Comparison of ENCODE assay signal across 15 mouse cellular contexts in genomic region chr1:35469185-35469753, GRCm38 (mm10).
DNase-seq lines count a peak whose midpoint lies in the region; ATAC-seq and TF ChIP-seq lines count a peak whose summit lies in the region.
"Had no signal": no experiment of that assay in that cellular context is flagged by ENCODE, and none has a peak within 500 bp of the region (broad histone marks: within the 10 kb centered on the region; RNA-seq: fewer than 3 reads in every experiment).

No protein-coding gene starts in this region.

- no peak overlapping the region for H3K27ac ChIP-seq in lung, postnatal 0 days (ENCODE audit: low read length)
- no peak overlapping the region for H3K27ac ChIP-seq in hindbrain, embryonic 12.5 days
- no peak overlapping the region for H3K27ac ChIP-seq in midbrain, embryonic 16.5 days (ENCODE audit: low read length)
- H3K27ac ChIP-seq in left cerebral cortex, adult 2 months, result no peak overlapping the region
- H3K27ac ChIP-seq: layer of hippocampus, adult 2 months; limb, embryonic 10.5 days had no signal

- peak; percentile 23 for DNase-seq in lung, postnatal 0 days (ENCODE audit: low spot score)
- DNase-seq in lung, postnatal 14 days, result no peak
- DNase-seq in fibroblast of lung, adult 2 months (ENCODE audit: low read depth), result peak; percentile 22
- no peak for DNase-seq in left cerebral cortex, adult 2 months (ENCODE audit: extremely low spot score in 1 of 2, low spot score in 2 of 2)
- no peak for DNase-seq in layer of hippocampus, postnatal 10 days (ENCODE audit: low spot score in 2 of 2)
- no peak for DNase-seq in left cerebral cortex, adult 9 months (ENCODE audit: low spot score in 2 of 2)
- DNase-seq: cerebellum, postnatal 14 days; kidney, adult 8-10 months; liver, postnatal 0 days; thymus, adult 2 months had no signal

- H3K9me3 ChIP-seq in lung, postnatal 0 days (ENCODE audit: low read length), result no peaks in the 10 kb centered on the region
- peaks cover 9% of the 10 kb centered on the region; the same call in 1 of the 2 replicates for H3K9me3 ChIP-seq in hindbrain, embryonic 12.5 days (replicated peaks)
- peaks cover 6% of the 10 kb centered on the region; the same call in 1 of the 2 replicates for H3K9me3 ChIP-seq in midbrain, embryonic 16.5 days (replicated peaks; ENCODE audit: control insufficient read depth, low read length, poor library complexity, severe bottlenecking)
- H3K9me3 ChIP-seq: limb, embryonic 10.5 days had no signal

- no peak for TF ChIP-seq EP300 in lung, postnatal 0 days (IDR thresholded peaks at IDR 0.05)

- H3K36me3 ChIP-seq in lung, postnatal 0 days (ENCODE audit: insufficient read depth, low read length), result no peaks in the 10 kb centered on the region
- H3K36me3 ChIP-seq in hindbrain, embryonic 12.5 days, result no peaks in the 10 kb centered on the region
- H3K36me3 ChIP-seq in midbrain, embryonic 16.5 days (ENCODE audit: control insufficient read depth, insufficient read depth, low read length), result no peaks in the 10 kb centered on the region
- H3K36me3 ChIP-seq: limb, embryonic 10.5 days had no signal

- 69% methylated on average over 4 of the region's 4 CpGs for WGBS in lung, postnatal 0 days
- WGBS in hindbrain, embryonic 12.5 days, result 26% methylated on average over 4 of the region's 4 CpGs
- WGBS in midbrain, embryonic 16.5 days, result 32% methylated on average over 4 of the region's 4 CpGs

- no peak overlapping the region for H3K4me2 ChIP-seq in lung, postnatal 0 days (replicated peaks; ENCODE audit: low read depth, low read length)
- no peak overlapping the region for H3K4me2 ChIP-seq in hindbrain, embryonic 12.5 days (replicated peaks)
- H3K4me2 ChIP-seq in midbrain, embryonic 16.5 days (ENCODE audit: low read length), result no peak overlapping the region

- intact Hi-C loops in left cerebral cortex, adult 2 months (cut with DNase I), result loop anchor here (10.0 kb wide), 1 partner anchor 574 kb away; no protein-coding TSS in a partner anchor

- no peak overlapping the region for H3K4me3 ChIP-seq in lung, postnatal 0 days (ENCODE audit: low read depth, low read length)
- no peak overlapping the region for H3K4me3 ChIP-seq in hindbrain, embryonic 12.5 days
- H3K4me3 ChIP-seq in midbrain, embryonic 16.5 days (ENCODE audit: low read depth, low read length), result no peak overlapping the region
- H3K4me3 ChIP-seq in left cerebral cortex, adult 2 months, result no peak overlapping the region
- H3K4me3 ChIP-seq: erythroblast, embryonic 14.5 days; layer of hippocampus, adult 2 months; limb, embryonic 10.5 days had no signal

- no peaks in the 10 kb centered on the region for H3K27me3 ChIP-seq in lung, postnatal 0 days (replicated peaks; ENCODE audit: insufficient read depth, low read length)
- no peaks in the 10 kb centered on the region for H3K27me3 ChIP-seq in hindbrain, embryonic 12.5 days
- H3K27me3 ChIP-seq in midbrain, embryonic 16.5 days (ENCODE audit: control insufficient read depth, insufficient read depth, low read depth, low read length), result no peaks in the 10 kb centered on the region

- no peaks in the 10 kb centered on the region for H3K4me1 ChIP-seq in lung, postnatal 0 days (ENCODE audit: insufficient read depth, low read depth, low read length)
- H3K4me1 ChIP-seq in hindbrain, embryonic 12.5 days, result 0 out of 2 replicates have a peak, but pooled peaks cover 2% of the 10 kb centered on the region
- H3K4me1 ChIP-seq in midbrain, embryonic 16.5 days (ENCODE audit: control insufficient read depth, insufficient read depth, low read length), result no peaks in the 10 kb centered on the region
- H3K4me1 ChIP-seq: limb, embryonic 10.5 days had no signal

- no peak for TF ChIP-seq CTCF in lung, postnatal 0 days (IDR thresholded peaks at IDR 0.05)
- no peak for TF ChIP-seq CTCF in left cerebral cortex, adult 2 months (IDR thresholded peaks at IDR 0.05)

- peak; percentile 50 for ATAC-seq in lung, postnatal 0 days
- ATAC-seq in hindbrain, embryonic 12.5 days (ENCODE audit: low FRiP score), result peak; percentile 46
- ATAC-seq in midbrain, embryonic 16.5 days, result peak; percentile 69
- ATAC-seq: liver, postnatal 0 days had no signal

- no peak overlapping the region for H3K9ac ChIP-seq in lung, postnatal 0 days (replicated peaks; ENCODE audit: low read depth)
- no peak overlapping the region for H3K9ac ChIP-seq in hindbrain, embryonic 12.5 days
- no peak overlapping the region for H3K9ac ChIP-seq in midbrain, embryonic 16.5 days (ENCODE audit: low read depth, low read length)
- H3K9ac ChIP-seq: liver, postnatal 0 days had no signal

Comparison
In these comparisons a context has a peak if more than half of its experiments do, and no peak if none do; other contexts are left out.
1. DNase-seq: peak in lung, postnatal 0 days (single experiment) and fibroblast of lung, adult 2 months (single experiment); none in lung, postnatal 14 days (single experiment), left cerebral cortex, adult 2 months (0 of 2), layer of hippocampus, postnatal 10 days (0 of 2) and left cerebral cortex, adult 9 months (0 of 2).
2. Peak in every context shown above with its lines, with median percentiles within 50 percentile points of each other: ATAC-seq.